Mouse (Mus musculus) neural tube, embryonic 14.5 days (tissue): ENCODE results near the gene 9930111J21Rik1. TPM values are rescaled to one million over a fixed set of nuclear protein-coding genes. Genes with fewer than 3 reads are reported as not detected.
"Not testable (repeated sequence)": the region's sequence is repeated elsewhere in the genome, so short reads cannot be mapped to it uniquely, and the experiment has no call there.

Experiments
- ATAC-seq: fragments of 200-750 bp; cut with Nextera tagmentation; 2 replicates; pipeline ENCODE4 v1.8.0; 2017; ENCODE audit warnings: low read depth, mild to moderate bottlenecking, moderate TSS enrichment, moderate library complexity
- H3K27ac ChIP-seq: fragments of 300-500 bp; sonication (generic); 2 replicates; pipeline ENCODE4 v1.5.1; 2014; ENCODE audit warnings: low read depth, mild to moderate bottlenecking, control low read depth, low read length, moderate library complexity, mixed read lengths
- H3K27me3 ChIP-seq: fragments of 300-500 bp; sonication (generic); 2 replicates; pipeline ENCODE4 v1.6.1; 2014; ENCODE audit warnings: low read length; ENCODE audit not compliant: control insufficient read depth, insufficient read depth
- H3K36me3 ChIP-seq: fragments of 300-500 bp; sonication (generic); 2 replicates; pipeline ENCODE4 v1.6.1; 2014; ENCODE audit warnings: low read length, mixed read lengths; ENCODE audit not compliant: control insufficient read depth, insufficient read depth
- H3K4me1 ChIP-seq: fragments of 300-500 bp; sonication (generic); 2 replicates; pipeline ENCODE4 v1.6.1; 2014; ENCODE audit warnings: low read length; ENCODE audit not compliant: control insufficient read depth, insufficient read depth
- H3K4me2 ChIP-seq: fragments of 300-500 bp; sonication (generic); 2 replicates; pipeline ENCODE4 v1.6.1; 2014; ENCODE audit warnings: mild to moderate bottlenecking, low read depth, low read length, control low read depth
- H3K4me3 ChIP-seq: fragments of 300-500 bp; sonication (generic); 2 replicates; pipeline ENCODE4 v1.5.1; 2014; ENCODE audit warnings: low read depth, low read length, control low read depth, mixed read lengths
- H3K9ac ChIP-seq: fragments of 300-500 bp; sonication (generic); replicated peaks from 2 replicates; pipeline ENCODE4 v1.6.1; 2014; ENCODE audit warnings: low read depth, mild to moderate bottlenecking, control low read depth, low read length, mixed read lengths
- H3K9me3 ChIP-seq: fragments of 300-500 bp; sonication (generic); 2 replicates; pipeline ENCODE4 v1.6.1; 2016; ENCODE audit warnings: low read length; ENCODE audit not compliant: control insufficient read depth
- whole genome bisulfite sequencing: fragments of 180-500 bp; shearing (Covaris S2); extraction: QIAGEN DNeasy Blood & Tissue Kit; methylation state at CpG from one replicate; pipeline ENCODE4 v1.1.7; 2014; 5-methylcytosine and 5-hydroxymethylcytosine counted together
- polyA plus RNA-seq: library from polyadenylated mRNA; unstranded; fragments of >200 nt; fragmentation: Nextera tagmentation; extraction: Ambion mirVana; gene quantifications from 2 replicates; pipeline ENCODE4 v1.2.1, GENCODE M21; 2014

The 9930111J21Rik1 gene
- polyA plus RNA-seq, 1 experiment from 2014 or later, result not detected

DNA sequence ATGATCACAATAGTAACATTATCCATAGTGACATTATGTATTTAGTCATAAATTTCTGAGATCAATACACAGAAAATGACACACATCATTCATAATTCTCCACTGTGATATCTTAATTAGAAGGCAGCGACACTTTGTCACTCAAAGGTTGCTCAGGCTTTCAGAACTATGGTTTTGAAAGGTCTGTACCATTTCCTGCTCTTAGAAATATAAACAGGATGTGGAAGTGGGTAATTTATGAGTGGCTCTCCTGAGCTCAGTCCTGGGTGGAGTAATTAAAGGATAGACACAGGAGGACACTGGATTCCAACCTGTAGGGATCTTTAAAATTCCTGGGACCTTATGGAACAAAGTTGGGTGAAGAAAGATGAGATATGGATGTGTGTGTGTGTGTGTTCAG lies 45.8 kb downstream of the 9930111J21Rik1 start:
- ATAC-seq, H3K9ac ChIP-seq, H3K4me2 ChIP-seq, H3K4me3 ChIP-seq, H3K4me1 ChIP-seq, H3K9me3 ChIP-seq, H3K36me3 ChIP-seq, H3K27me3 ChIP-seq, H3K27ac ChIP-seq: not testable (repeated sequence)
- WGBS, result 89% methylated on average over 1 of the region's 1 CpGs

DNA sequence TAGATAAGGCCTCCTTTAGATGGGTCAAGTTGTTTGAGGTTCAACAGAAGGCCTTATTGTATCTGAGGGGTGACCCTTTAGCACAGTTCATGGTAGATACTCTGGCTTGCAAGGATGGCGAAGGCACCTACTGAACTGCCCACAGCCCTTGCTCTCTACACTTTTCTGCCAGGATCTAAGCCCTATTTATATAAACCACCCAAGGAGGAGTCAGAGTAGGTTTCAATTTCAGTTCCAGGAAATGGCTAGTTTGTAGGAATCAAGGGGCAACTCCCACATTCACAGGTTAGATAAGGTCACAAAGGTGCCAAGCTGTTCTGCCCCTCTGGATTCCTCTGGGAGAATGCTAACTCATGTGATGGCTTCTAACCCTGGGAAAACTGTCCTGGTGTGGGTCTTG lies 51.1 kb downstream of the 9930111J21Rik1 start:
- 96% methylated on average over 1 of the region's 1 CpGs for WGBS
- not testable (repeated sequence) for H3K4me1 ChIP-seq, H3K4me2 ChIP-seq, H3K9me3 ChIP-seq, H3K36me3 ChIP-seq, H3K27me3 ChIP-seq, ATAC-seq, H3K9ac ChIP-seq, H3K4me3 ChIP-seq, H3K27ac ChIP-seq

DNA sequence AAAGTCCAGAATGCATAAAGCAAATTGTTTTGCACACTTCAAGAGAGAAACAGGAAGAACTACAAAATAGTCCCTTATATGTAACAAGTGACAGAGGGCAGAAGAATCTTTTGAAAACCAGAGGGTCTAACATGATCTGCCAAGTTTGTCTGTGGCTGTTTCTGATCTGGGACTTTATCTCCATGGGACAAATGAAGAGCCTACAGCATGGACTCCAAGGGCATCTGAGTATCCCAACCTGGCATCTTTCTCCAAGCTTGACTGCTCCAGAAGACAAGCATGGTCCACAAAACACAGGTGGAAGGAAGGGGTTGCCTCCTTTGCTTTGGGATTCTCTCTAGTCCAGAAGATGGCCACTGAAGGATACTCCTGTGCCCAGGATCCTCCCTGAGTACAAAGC lies 52.8 kb downstream of the 9930111J21Rik1 start:
- not testable (repeated sequence) for ATAC-seq, H3K9me3 ChIP-seq, H3K4me1 ChIP-seq, H3K4me3 ChIP-seq, H3K27ac ChIP-seq, H3K4me2 ChIP-seq, H3K27me3 ChIP-seq, H3K36me3 ChIP-seq, H3K9ac ChIP-seq

DNA sequence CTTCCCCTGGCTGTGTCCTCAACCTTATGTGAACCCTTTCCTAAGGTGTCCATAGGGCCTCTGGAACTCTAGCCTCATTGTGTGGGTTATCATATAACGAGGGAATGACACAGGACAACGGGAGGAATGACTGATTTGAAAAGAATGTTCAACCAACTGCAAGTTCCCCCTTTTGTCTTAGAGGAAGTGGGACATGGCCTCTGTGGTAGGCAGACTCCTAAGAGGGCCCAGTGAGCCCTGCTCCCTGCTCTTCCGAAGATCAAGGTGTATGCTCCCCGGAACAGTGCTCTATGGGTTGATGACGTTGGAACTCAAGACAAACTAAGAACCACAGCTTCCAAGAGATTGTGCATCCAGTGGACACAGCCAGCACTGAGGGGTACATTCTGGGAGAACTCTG lies 55.4 kb downstream of the 9930111J21Rik1 start:
- H3K27ac ChIP-seq, ATAC-seq, H3K36me3 ChIP-seq, H3K4me1 ChIP-seq, H3K4me3 ChIP-seq, H3K9ac ChIP-seq, H3K4me2 ChIP-seq, H3K27me3 ChIP-seq, H3K9me3 ChIP-seq: not testable (repeated sequence)
- WGBS, result 85% methylated on average over 5 of the region's 5 CpGs

DNA sequence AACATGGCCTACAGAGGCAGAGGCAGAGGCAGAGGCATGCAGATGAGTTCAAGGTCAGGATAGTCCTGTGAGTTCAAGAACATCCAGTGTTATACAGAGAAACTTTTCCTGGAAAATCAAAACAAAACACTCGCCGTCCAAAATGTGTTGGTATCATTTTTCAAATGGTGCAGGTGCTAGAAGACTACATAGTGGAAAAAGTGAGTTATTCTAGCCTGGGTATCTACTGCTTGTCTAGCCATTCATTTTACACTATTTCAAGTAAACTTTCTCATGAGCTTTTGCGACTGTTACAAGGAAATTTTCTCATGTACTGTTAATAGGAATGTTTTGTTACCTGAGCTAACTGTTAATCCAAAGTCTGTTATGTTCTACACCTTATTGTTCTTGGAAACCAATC lies 60.8 kb downstream of the 9930111J21Rik1 start:
- H3K27ac ChIP-seq, result no peak overlapping the region
- H3K36me3 ChIP-seq, result no peaks in the 10 kb centered on the region
- 92% methylated on average over 3 of the region's 3 CpGs for WGBS
- no peak overlapping the region for H3K4me3 ChIP-seq
- H3K4me1 ChIP-seq, result no peaks in the 10 kb centered on the region
- no peak overlapping the region for H3K4me2 ChIP-seq
- ATAC-seq, result no peak
- H3K27me3 ChIP-seq, result no peaks in the 10 kb centered on the region
- H3K9ac ChIP-seq, result no peak overlapping the region
- H3K9me3 ChIP-seq, result no peaks in the 10 kb centered on the region

GRCm38 (mm10) chr11:48913611-48914010 lies 65.6 kb downstream of the 9930111J21Rik1 start:
- Histone ChIP-seq H3K27ac (no peak overlapping the region), H3K4me2 (no peak overlapping the region), H3K9ac (no peak overlapping the region), H3K27me3 (no peaks in the 10 kb centered on the region), H3K4me1 (no peaks in the 10 kb centered on the region), H3K36me3 (no peaks in the 10 kb centered on the region), H3K9me3 (no peaks in the 10 kb centered on the region), H3K4me3 (no peak overlapping the region)
- WGBS, result 97% methylated on average over 1 of the region's 1 CpGs
- ATAC-seq, result no peak

DNA sequence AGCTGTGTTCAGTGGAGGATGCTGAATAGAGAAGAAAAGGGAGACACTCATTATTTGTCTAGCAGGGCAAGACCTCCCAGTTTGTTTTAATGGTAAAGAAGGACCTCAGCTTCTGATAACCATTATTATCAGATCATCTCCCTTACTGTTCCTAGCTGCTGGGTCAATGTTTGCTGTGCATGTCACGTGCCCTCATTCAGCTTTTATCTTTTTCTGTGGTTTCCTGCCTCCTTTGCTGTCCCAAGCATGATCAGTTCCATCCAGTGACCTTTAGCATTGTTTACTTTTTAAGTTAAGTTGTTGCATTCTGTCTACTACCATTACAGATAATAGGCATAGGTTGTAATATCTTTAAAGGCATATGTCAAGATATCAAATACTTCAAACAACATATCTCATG lies 70.7 kb downstream of the 9930111J21Rik1 start:
- no peak for ATAC-seq
- Histone ChIP-seq H3K9ac (no peak overlapping the region), H3K4me3 (no peak overlapping the region), H3K27ac (no peak overlapping the region), H3K4me2 (no peak overlapping the region), H3K9me3 (no peaks in the 10 kb centered on the region), H3K4me1 (no peaks in the 10 kb centered on the region), H3K27me3 (no peaks in the 10 kb centered on the region), H3K36me3 (no peaks in the 10 kb centered on the region)
- 59% methylated on average over 1 of the region's 1 CpGs for WGBS

GRCm38 (mm10) chr11:48902021-48902420 lies 77.2 kb downstream of the 9930111J21Rik1 start, which contains the start of gene Gm5431:
Gene Gm5431 (minus strand): TSS chr11:48902214.
- Histone ChIP-seq H3K9ac (no peak within 1 kb of the TSS), H3K36me3 (no peaks in the 10 kb centered on the region), H3K9me3 (no peaks in the 10 kb centered on the region), H3K27ac (no peak within 1 kb of the TSS), H3K4me2 (no peak within 1 kb of the TSS), H3K27me3 (no peaks in the 10 kb centered on the region), H3K4me1 (no peaks in the 10 kb centered on the region), H3K4me3 (no peak within 1 kb of the TSS)
- WGBS, result 83% methylated on average over 2 of the region's 2 CpGs
- ATAC-seq, result no peak

- not testable (repeated sequence) for H3K4me1 ChIP-seq, H3K27me3 ChIP-seq, H3K9ac ChIP-seq, H3K4me3 ChIP-seq, H3K4me2 ChIP-seq, ATAC-seq, H3K9me3 ChIP-seq, H3K36me3 ChIP-seq, H3K27ac ChIP-seq
- 89% methylated on average over 1 of the region's 1 CpGs for WGBS
Observed at GRCm38 (mm10) chr11:48901567-48901930, 77.6 kb downstream of the 9930111J21Rik1 start.
